Mouse (Mus musculus): Measurements from ENCODE around the gene Cope. TPM values are rescaled to one million over a fixed set of nuclear protein-coding genes. Genes with fewer than 3 reads are reported as not detected.
A peak's percentile ranks its signal among the peaks of the same experiment; 100 is the strongest.

The Cope gene
- polyA plus RNA-seq, 1 experiment: 287 TPM

DNA sequence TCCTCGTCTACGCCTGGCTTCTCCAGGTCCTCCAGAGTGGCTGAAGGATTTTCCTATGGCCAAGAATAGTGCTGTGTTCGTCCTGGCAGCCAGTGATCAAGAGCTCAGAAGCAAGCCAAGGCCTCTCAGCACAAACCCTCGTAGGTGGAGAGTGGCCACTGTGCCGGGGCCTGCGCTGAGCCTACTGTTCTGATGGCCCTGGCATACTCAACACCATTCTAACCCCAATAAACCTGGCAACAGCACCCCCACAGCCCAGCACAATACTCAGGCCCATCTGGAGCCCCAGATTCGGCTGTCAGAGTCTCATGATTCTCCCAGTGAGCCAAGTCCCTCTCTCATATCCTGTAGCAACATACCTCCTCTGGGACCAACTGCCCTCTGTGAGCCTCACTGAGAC lies 38.3 kb downstream of the Cope start:
- Histone ChIP-seq H3K27me3 (ENCODE audit: control insufficient read depth, insufficient read depth, low read length) (no peaks in the 10 kb centered on the region), H3K4me1 (ENCODE audit: control insufficient read depth, insufficient read depth, low read length) (peaks cover 47% of the 10 kb centered on the region), H3K27ac (ENCODE audit: insufficient read depth, low read length) (peak overlapping the region; percentile 76), H3K4me3 (replicated peaks; ENCODE audit: insufficient read depth, low read depth, low read length) (no peak overlapping the region)
- peak; percentile 63 to 73 for DNase-seq
- no peak for TF ChIP-seq POLR2A (IDR thresholded peaks at IDR 0.05; ENCODE audit: borderline replicate concordance, insufficient read depth, low read length)
- no peak for TF ChIP-seq CTCF (IDR thresholded peaks at IDR 0.05; ENCODE audit: borderline replicate concordance, insufficient read depth, low read depth, low read length)
- 14% methylated on average over 7 of the region's 7 CpGs for WGBS

DNA sequence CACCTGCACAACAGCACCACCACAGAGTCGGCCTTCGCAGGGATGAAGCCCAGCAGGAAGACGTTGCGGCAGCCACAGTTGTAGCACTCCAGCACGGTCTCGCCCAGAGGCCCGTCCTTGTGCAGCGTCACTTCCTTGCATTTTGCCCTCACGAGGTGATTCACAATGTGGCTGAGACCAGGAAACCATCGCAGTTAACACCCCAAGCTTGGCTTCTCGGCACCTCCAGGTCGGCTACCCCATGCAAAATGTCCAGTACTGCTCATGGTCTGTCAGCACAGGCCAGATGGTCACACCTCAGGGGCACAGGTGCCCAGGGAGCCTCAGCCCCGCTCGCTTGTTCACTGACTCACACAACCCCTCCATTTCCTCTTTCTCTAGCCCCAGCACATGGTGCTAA lies 39.7 kb downstream of the Cope start:
- WGBS: 15% methylated on average over 14 of the region's 14 CpGs
- H3K4me1 ChIP-seq (ENCODE audit: control insufficient read depth, insufficient read depth, low read length): peaks cover 58% of the 10 kb centered on the region
- H3K27ac ChIP-seq (ENCODE audit: insufficient read depth, low read length): peak overlapping the region; percentile 76
- H3K27me3 ChIP-seq (ENCODE audit: control insufficient read depth, insufficient read depth, low read length): no peaks in the 10 kb centered on the region
- peak; percentile 75 to 88 for DNase-seq
- no peak overlapping the region for H3K4me3 ChIP-seq (replicated peaks; ENCODE audit: insufficient read depth, low read depth, low read length)
- TF ChIP-seq CTCF (IDR thresholded peaks at IDR 0.05; ENCODE audit: borderline replicate concordance, insufficient read depth, low read depth, low read length) (no peak), POLR2A (IDR thresholded peaks at IDR 0.05; ENCODE audit: borderline replicate concordance, insufficient read depth, low read length) (no peak)

DNA sequence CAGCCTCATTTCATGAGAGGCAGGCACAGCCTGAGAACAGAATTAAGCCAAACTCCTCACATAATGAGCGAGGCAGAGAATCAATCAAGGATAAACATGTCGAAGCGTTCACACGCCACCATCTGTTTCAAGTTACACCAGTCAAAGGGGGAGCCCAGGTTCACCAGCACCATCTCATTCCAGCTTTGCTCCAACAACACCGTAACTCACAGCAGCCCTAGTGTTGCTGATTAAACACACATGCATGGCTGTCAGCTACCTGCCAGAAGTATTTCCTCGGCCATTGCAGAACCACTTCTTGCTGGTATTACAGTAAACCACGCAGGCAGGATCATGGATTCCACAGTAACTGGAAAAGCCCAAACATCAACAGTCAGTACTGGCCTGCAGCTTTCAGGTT lies 40.8 kb downstream of the Cope start:
- no peak for TF ChIP-seq POLR2A (IDR thresholded peaks at IDR 0.05; ENCODE audit: borderline replicate concordance, insufficient read depth, low read length)
- no peak for TF ChIP-seq CTCF (IDR thresholded peaks at IDR 0.05; ENCODE audit: borderline replicate concordance, insufficient read depth, low read depth, low read length)
- DNase-seq: peak in 1 of 2 experiments; percentile 23
- H3K27ac ChIP-seq (ENCODE audit: insufficient read depth, low read length): peak overlapping the region; percentile 76
- WGBS: 31% methylated on average over 7 of the region's 7 CpGs
- H3K4me3 ChIP-seq (replicated peaks; ENCODE audit: insufficient read depth, low read depth, low read length): no peak overlapping the region
- H3K4me1 ChIP-seq (ENCODE audit: control insufficient read depth, insufficient read depth, low read length): peaks cover 68% of the 10 kb centered on the region
- no peaks in the 10 kb centered on the region for H3K27me3 ChIP-seq (ENCODE audit: control insufficient read depth, insufficient read depth, low read length)

DNA sequence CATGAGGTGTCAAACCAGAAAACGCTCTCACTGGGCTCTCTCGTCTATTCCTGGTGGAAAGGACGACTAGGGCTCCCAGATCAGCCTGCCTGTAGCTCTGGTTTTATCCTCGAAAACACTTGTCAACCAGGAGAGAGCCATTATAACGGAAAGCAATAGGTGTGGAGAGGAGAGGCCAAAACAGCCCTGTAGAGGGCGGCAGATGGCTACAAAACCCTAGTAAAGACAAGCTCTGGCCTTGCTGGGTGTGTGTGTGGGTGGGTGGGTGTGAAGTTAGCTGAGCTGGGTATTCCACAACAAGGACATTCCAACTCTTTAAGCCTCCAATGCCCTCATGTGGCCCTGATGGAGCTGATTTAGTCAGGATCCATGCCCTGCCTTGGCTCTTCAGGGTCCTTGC lies 41.4 kb downstream of the Cope start:
- H3K4me1 ChIP-seq (ENCODE audit: control insufficient read depth, insufficient read depth, low read length): peaks cover 74% of the 10 kb centered on the region
- no peaks in the 10 kb centered on the region for H3K27me3 ChIP-seq (ENCODE audit: control insufficient read depth, insufficient read depth, low read length)
- H3K4me3 ChIP-seq (replicated peaks; ENCODE audit: insufficient read depth, low read depth, low read length): no peak overlapping the region
- H3K27ac ChIP-seq (ENCODE audit: insufficient read depth, low read length): no peak overlapping the region
- peak; percentile 62 to 70 for DNase-seq
- no peak for TF ChIP-seq POLR2A (IDR thresholded peaks at IDR 0.05; ENCODE audit: borderline replicate concordance, insufficient read depth, low read length)
- peak; percentile 79 for TF ChIP-seq CTCF (IDR thresholded peaks at IDR 0.05; ENCODE audit: borderline replicate concordance, insufficient read depth, low read depth, low read length)
- 44% methylated on average over 6 of the region's 6 CpGs for WGBS

DNA sequence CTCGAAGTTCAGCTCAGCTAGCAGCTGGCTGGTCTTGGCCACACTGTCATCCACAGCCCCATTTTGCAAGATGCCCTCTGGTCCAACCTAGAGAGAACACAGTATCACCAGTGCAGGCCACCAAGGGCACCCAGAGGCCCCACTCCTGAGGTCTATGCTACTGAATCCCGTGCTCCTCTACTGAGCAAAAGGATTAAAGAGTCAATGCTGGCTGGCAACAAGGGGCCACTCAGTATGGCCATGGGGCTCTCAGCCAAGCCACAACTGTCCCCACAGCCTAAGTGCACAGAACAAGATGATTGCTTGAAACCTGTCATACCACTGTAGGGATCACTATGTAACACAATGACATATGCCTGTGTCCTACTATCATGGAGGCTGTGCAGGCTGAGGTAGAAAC lies 42.0 kb downstream of the Cope start:
- DNase-seq: no peak
- Histone ChIP-seq H3K27me3 (ENCODE audit: control insufficient read depth, insufficient read depth, low read length) (no peaks in the 10 kb centered on the region), H3K4me1 (ENCODE audit: control insufficient read depth, insufficient read depth, low read length) (peaks cover 79% of the 10 kb centered on the region), H3K4me3 (replicated peaks; ENCODE audit: insufficient read depth, low read depth, low read length) (no peak overlapping the region), H3K27ac (ENCODE audit: insufficient read depth, low read length) (no peak overlapping the region)
- WGBS: 28% methylated on average over 2 of the region's 2 CpGs
- TF ChIP-seq CTCF (IDR thresholded peaks at IDR 0.05; ENCODE audit: borderline replicate concordance, insufficient read depth, low read depth, low read length): no peak
- TF ChIP-seq POLR2A (IDR thresholded peaks at IDR 0.05; ENCODE audit: borderline replicate concordance, insufficient read depth, low read length): no peak

DNA sequence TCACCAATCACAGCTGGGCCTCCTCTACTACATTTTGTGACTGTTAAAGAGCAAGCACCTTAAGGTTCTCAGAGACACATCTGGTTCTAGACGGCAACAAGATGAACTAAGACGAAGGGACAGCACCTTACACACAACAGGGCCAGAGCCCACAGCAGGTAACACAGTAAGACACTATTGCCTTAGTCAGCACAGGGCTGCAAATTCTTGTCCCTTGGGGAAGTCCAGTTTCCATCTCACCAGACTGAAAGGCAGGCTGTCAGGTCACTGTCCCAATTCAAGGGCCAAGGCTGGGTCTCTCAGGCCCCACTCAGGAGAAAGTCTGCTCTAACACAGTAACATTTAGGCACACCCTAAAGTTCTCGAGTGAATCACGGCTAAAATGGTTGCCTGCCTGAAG lies 45.1 kb downstream of the Cope start:
- H3K4me3 ChIP-seq (replicated peaks; ENCODE audit: insufficient read depth, low read depth, low read length): no peak overlapping the region
- peaks cover 71% of the 10 kb centered on the region for H3K4me1 ChIP-seq (ENCODE audit: control insufficient read depth, insufficient read depth, low read length)
- 32% methylated on average over 4 of the region's 4 CpGs for whole genome bisulfite sequencing
- no peak for TF ChIP-seq CTCF (IDR thresholded peaks at IDR 0.05; ENCODE audit: borderline replicate concordance, insufficient read depth, low read depth, low read length)
- no peak for TF ChIP-seq POLR2A (IDR thresholded peaks at IDR 0.05; ENCODE audit: borderline replicate concordance, insufficient read depth, low read length)
- H3K27ac ChIP-seq (ENCODE audit: insufficient read depth, low read length): no peak overlapping the region
- H3K27me3 ChIP-seq (ENCODE audit: control insufficient read depth, insufficient read depth, low read length): no peaks in the 10 kb centered on the region
- DNase-seq: no peak

DNA sequence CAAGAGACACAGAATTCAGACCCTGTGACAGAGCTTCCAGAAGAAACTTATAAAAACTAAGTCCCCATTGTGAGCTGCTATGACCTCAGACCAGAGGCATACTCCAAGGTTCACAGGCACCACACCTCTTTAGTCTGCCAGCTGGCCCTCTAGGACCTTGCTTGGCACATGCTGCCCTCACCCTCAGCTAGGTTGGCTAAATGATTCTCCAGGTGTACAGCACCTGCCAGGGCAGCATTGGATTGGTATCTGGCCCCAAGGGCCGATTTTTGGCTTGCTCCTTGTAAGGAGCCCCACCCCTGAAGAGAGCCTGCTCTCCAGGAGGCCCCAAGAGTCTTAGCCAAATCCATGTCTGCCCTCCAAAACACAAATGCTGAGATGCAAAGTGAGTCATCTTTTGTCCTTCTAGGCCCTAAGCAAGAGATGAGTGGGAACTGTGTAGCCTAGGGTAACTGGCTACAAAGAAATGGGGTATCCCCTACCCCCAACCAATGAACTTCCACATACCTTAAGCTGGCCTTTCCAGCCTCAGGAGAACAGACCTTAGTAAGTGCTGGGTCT lies 45.6 kb downstream of the Cope start:
- 6% methylated on average over 1 of the region's 1 CpGs for WGBS
- peak; percentile 40 to 57 for DNase-seq
- TF ChIP-seq CTCF (IDR thresholded peaks at IDR 0.05; ENCODE audit: borderline replicate concordance, insufficient read depth, low read depth, low read length) (no peak), POLR2A (IDR thresholded peaks at IDR 0.05; ENCODE audit: borderline replicate concordance, insufficient read depth, low read length) (no peak)
- peaks cover 66% of the 10 kb centered on the region for H3K4me1 ChIP-seq (ENCODE audit: control insufficient read depth, insufficient read depth, low read length)
- no peaks in the 10 kb centered on the region for H3K27me3 ChIP-seq (ENCODE audit: control insufficient read depth, insufficient read depth, low read length)
- H3K4me3 ChIP-seq (replicated peaks; ENCODE audit: insufficient read depth, low read depth, low read length): no peak overlapping the region
- H3K27ac ChIP-seq (ENCODE audit: insufficient read depth, low read length): peak overlapping the region; percentile 40; the same call in 1 of the 2 replicates
